Comparison of ENCODE assay signal across 8 mouse cellular contexts in the genomic region with DNA sequence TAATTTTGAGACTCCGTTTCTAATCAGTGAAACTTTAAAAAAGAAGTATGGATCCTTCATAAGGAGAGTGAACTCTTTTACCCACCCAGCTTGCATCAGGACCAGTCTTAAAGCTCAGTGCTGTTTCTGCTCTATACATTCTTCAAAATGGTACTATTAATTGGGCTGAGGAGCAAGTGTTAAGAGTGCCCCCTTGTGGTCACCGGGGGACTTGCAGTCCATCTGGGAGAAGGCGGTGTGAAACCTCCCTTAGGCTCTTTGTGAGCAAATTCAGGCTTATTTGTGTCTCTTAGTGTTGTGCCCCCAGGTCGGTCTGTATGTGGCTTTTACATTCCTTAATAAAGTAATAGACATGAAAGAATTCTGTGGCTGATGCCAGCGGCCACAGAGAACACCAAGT. TPM values are rescaled to one million over a fixed set of nuclear protein-coding genes. Genes with fewer than 3 reads are reported as not detected.
DNase-seq lines count a peak whose midpoint lies in the region; ATAC-seq and TF ChIP-seq lines count a peak whose summit lies in the region.

No protein-coding gene starts in this region.

- WGBS in intestine, postnatal 0 days, result 13% methylated on average over 5 of the region's 5 CpGs
- WGBS in intestine, embryonic 15.5 days, result 13% methylated on average over 5 of the region's 5 CpGs
- WGBS in embryonic facial prominence, embryonic 10.5 days, result 18% methylated on average over 5 of the region's 5 CpGs
- 13% methylated on average over 5 of the region's 5 CpGs for WGBS in neural tube, embryonic 11.5 days

- no peak overlapping the region for H3K27ac ChIP-seq in intestine, postnatal 0 days (ENCODE audit: low read depth, low read length)
- no peak overlapping the region for H3K27ac ChIP-seq in intestine, embryonic 15.5 days
- H3K27ac ChIP-seq in embryonic facial prominence, embryonic 10.5 days (replicated peaks), result no peak overlapping the region
- no peak overlapping the region for H3K27ac ChIP-seq in neural tube, embryonic 11.5 days (ENCODE audit: low read depth, low read length)

- H3K36me3 ChIP-seq in intestine, postnatal 0 days (ENCODE audit: control insufficient read depth, insufficient read depth), result no peaks in the 10 kb centered on the region
- H3K36me3 ChIP-seq in intestine, embryonic 15.5 days, result no peaks in the 10 kb centered on the region
- no peaks in the 10 kb centered on the region for H3K36me3 ChIP-seq in embryonic facial prominence, embryonic 10.5 days (replicated peaks)
- no peaks in the 10 kb centered on the region for H3K36me3 ChIP-seq in neural tube, embryonic 11.5 days (ENCODE audit: control insufficient read depth, insufficient read depth, low read length)

- H3K9me3 ChIP-seq in intestine, postnatal 0 days (ENCODE audit: control insufficient read depth), result no peaks in the 10 kb centered on the region
- H3K9me3 ChIP-seq in intestine, embryonic 15.5 days, result no peaks in the 10 kb centered on the region
- peaks cover 3% of the 10 kb centered on the region; the same call in 1 of the 2 replicates for H3K9me3 ChIP-seq in embryonic facial prominence, embryonic 10.5 days
- no peaks in the 10 kb centered on the region; the same call in 1 of the 2 replicates for H3K9me3 ChIP-seq in neural tube, embryonic 11.5 days (ENCODE audit: control insufficient read depth, low read length)

- TF ChIP-seq CTCF in intestine, postnatal 0 days (IDR thresholded peaks at IDR 0.05; ENCODE audit: low read depth), result peak; percentile 93

- DNase-seq in adrenal gland, postnatal 14 days, result peak; percentile 86
- DNase-seq in embryonic facial prominence, embryonic 10.5 days (ENCODE audit: low spot score), result peak; percentile 82
- peak; percentile 77 for DNase-seq in heart, postnatal 4 days
- DNase-seq in left cerebral cortex, postnatal 10 days (ENCODE audit: extremely low spot score in 1 of 2, low spot score in 2 of 2), result peak; percentile 59
- DNase-seq in neural tube, embryonic 11.5 days (ENCODE audit: low spot score), result peak; percentile 80
- peak; percentile 24 to 46 for DNase-seq in thymus, postnatal 36 days

- no peaks in the 10 kb centered on the region for H3K27me3 ChIP-seq in intestine, postnatal 0 days (replicated peaks; ENCODE audit: control insufficient read depth, insufficient read depth, low read length)
- no peaks in the 10 kb centered on the region for H3K27me3 ChIP-seq in intestine, embryonic 15.5 days (replicated peaks)
- no peaks in the 10 kb centered on the region for H3K27me3 ChIP-seq in embryonic facial prominence, embryonic 10.5 days (replicated peaks; ENCODE audit: low read depth, poor library complexity, severe bottlenecking)
- H3K27me3 ChIP-seq in neural tube, embryonic 11.5 days (ENCODE audit: control insufficient read depth, insufficient read depth, low read length), result no peaks in the 10 kb centered on the region

- H3K4me2 ChIP-seq in intestine, postnatal 0 days (replicated peaks; ENCODE audit: low read depth), result no peak overlapping the region
- H3K4me2 ChIP-seq in intestine, embryonic 15.5 days (replicated peaks), result no peak overlapping the region
- no peak overlapping the region for H3K4me2 ChIP-seq in neural tube, embryonic 11.5 days (ENCODE audit: low read depth)

- no peaks in the 10 kb centered on the region for H3K4me1 ChIP-seq in intestine, postnatal 0 days (replicated peaks; ENCODE audit: control insufficient read depth, insufficient read depth, low read length)
- H3K4me1 ChIP-seq in intestine, embryonic 15.5 days (replicated peaks), result no peaks in the 10 kb centered on the region
- H3K4me1 ChIP-seq in embryonic facial prominence, embryonic 10.5 days, result no peaks in the 10 kb centered on the region
- H3K4me1 ChIP-seq in neural tube, embryonic 11.5 days (ENCODE audit: control insufficient read depth, insufficient read depth, low read length), result no peaks in the 10 kb centered on the region

- H3K9ac ChIP-seq in intestine, postnatal 0 days (ENCODE audit: low read depth, low read length), result no peak overlapping the region
- H3K9ac ChIP-seq in intestine, embryonic 15.5 days, result no peak overlapping the region
- H3K9ac ChIP-seq in neural tube, embryonic 11.5 days (ENCODE audit: low read length), result no peak overlapping the region

- intact Hi-C loops in left cerebral cortex, postnatal 10 days (cut with DNase I), result loop anchor here (10.0 kb wide), 3 partner anchors 176 to 616 kb away; no protein-coding TSS in a partner anchor

- no peak overlapping the region for H3K4me3 ChIP-seq in intestine, postnatal 0 days (ENCODE audit: low read depth, low read length)
- no peak overlapping the region for H3K4me3 ChIP-seq in intestine, embryonic 15.5 days (replicated peaks)
- no peak overlapping the region for H3K4me3 ChIP-seq in embryonic facial prominence, embryonic 10.5 days
- no peak overlapping the region for H3K4me3 ChIP-seq in neural tube, embryonic 11.5 days (ENCODE audit: low read depth, low read length)

- no peak for ATAC-seq in intestine, postnatal 0 days
- ATAC-seq in intestine, embryonic 15.5 days, result no peak
- no peak; the same call in 1 of the 2 replicates for ATAC-seq in neural tube, embryonic 11.5 days (ENCODE audit: insufficient read depth, low FRiP score, low TSS enrichment)

RNA-seq across cellular contexts. Expression of a gene that starts 56.6 kb away (rescaled TPM):
- 0.08 TPM in 1 of 2 replicates, not detected in the other for polyA plus RNA-seq in intestine, postnatal 0 days (2015; fragmentation: Nextera tagmentation; extraction: Ambion mirVana)
- 0.11 and 0.43 TPM in 2 replicates for polyA plus RNA-seq in intestine, embryonic 15.5 days (2015; fragmentation: Nextera tagmentation; extraction: Ambion mirVana)
- total RNA-seq in adrenal gland, postnatal 14 days (2021), result 0.48 TPM in 1 of 2 replicates, not detected in the other
- polyA plus RNA-seq in embryonic facial prominence, embryonic 10.5 days (2016; fragmentation: Nextera tagmentation; extraction: Ambion mirVana), result 0.30 and 0.36 TPM in 2 replicates
- total RNA-seq in heart, postnatal 4 days (2021), result not detected
- total RNA-seq in left cerebral cortex, postnatal 10 days (2021), result 10 to 100 TPM; 11.5 to 12.5 TPM
- 0.62 and 1.2 TPM in 2 replicates for polyA plus RNA-seq in neural tube, embryonic 11.5 days (2014; fragmentation: Nextera tagmentation; extraction: Ambion mirVana)

Comparison
In these comparisons a context has a peak if more than half of its experiments do, and no peak if none do; other contexts are left out.
1. DNase-seq: peak in every context shown above with its lines; median percentile 86 in adrenal gland, postnatal 14 days; 82 in embryonic facial prominence, embryonic 10.5 days; 80 in neural tube, embryonic 11.5 days; 77 in heart, postnatal 4 days; 59 in left cerebral cortex, postnatal 10 days; 35 in thymus, postnatal 36 days.